Mouse (Mus musculus): ENCODE measurements at regions not wholly inside any gene's neighbourhood (a gene's known extent, or its start where the extent isn't known, plus 50 kb on each side); places are given as distances from the start of the nearest gene placed in this dataset.
"Not testable (repeated sequence)": the region's sequence is repeated elsewhere in the genome, so short reads cannot be mapped to it uniquely, and the experiment has no call there.

- H3K36me3 ChIP-seq (ENCODE audit: control insufficient read depth, insufficient read depth, low read length); H3K79me2 ChIP-seq (replicated peaks; ENCODE audit: control insufficient read depth, insufficient read depth, low read length); H3K27me3 ChIP-seq (ENCODE audit: control insufficient read depth, insufficient read depth, low read length); intact Hi-C loops (cut with DNase I); H3K27ac ChIP-seq; H3K4me1 ChIP-seq (ENCODE audit: control insufficient read depth, insufficient read depth, low read length): not testable (repeated sequence)
- peak; percentile 53 to 78 for DNase-seq
- Histone ChIP-seq H3K4me3 (peak overlapping the region; percentile 34), H3K9ac (ENCODE audit: low read depth, low read length) (peak overlapping the region; percentile 25; the same call in 1 of the 2 replicates)
- 1% methylated on average over 14 of the region's 48 CpGs for WGBS
These were observed 51.0 kb upstream of the Zfp873 start for GRCm38 (mm10) chr10:81996742-81997536.
